Mouse (Mus musculus) small intestine, adult 2 months (tissue): ENCODE results near the gene Cbarp.

ENCODE experiments used
- CTCF ChIP-seq: fragments of 200-500 bp; IDR thresholded peaks from 2 replicates; pipeline ENCODE4 v1.5.1; 2012; ENCODE audit warnings: low read depth, mild to moderate bottlenecking, control low read depth, inconsistent platforms, low read length, moderate library complexity, mixed read lengths; ENCODE audit not compliant: insufficient replicate concordance, insufficient read length; ENCODE audit errors: extremely low read depth
- POLR2A ChIP-seq: fragments of 200-500 bp; IDR thresholded peaks from 2 replicates; pipeline ENCODE4 v1.6.1; 2012; ENCODE audit warnings: low read depth, mild to moderate bottlenecking, control low read depth, inconsistent platforms, low read length, moderate library complexity

GRCm38 (mm10) chr10:80129846-80130245, 10.8 kb downstream of the Cbarp start:
- no peak for TF ChIP-seq CTCF
- no peak for TF ChIP-seq POLR2A
